In genomic region chr5:136215211-136215610, GRCm38 (mm10) we compare ENCODE assay signal across 14 mouse cellular contexts. TPM values are rescaled to one million over a fixed set of nuclear protein-coding genes. Genes with fewer than 3 reads are reported as not detected.
DNase-seq lines count a peak whose midpoint lies in the region; ATAC-seq and TF ChIP-seq lines count a peak whose summit lies in the region.
"Had no signal": no experiment of that assay in that cellular context is flagged by ENCODE, and none has a peak within 500 bp of the region (broad histone marks: within the 10 kb centered on the region; RNA-seq: fewer than 3 reads in every experiment).

No protein-coding gene starts in this region.

- H3K4me3 ChIP-seq in layer of hippocampus, adult 2 months: no peak overlapping the region
- H3K4me3 ChIP-seq: megakaryocyte, embryonic 14.5 days; neural tube, embryonic 12.5 days had no signal

- no peak for ATAC-seq in cerebellum, adult (ENCODE audit: insufficient number of reproducible peaks, low FRiP score, low TSS enrichment)
- ATAC-seq: inflammation-experienced regulatory T-cells, adult 6 months had no signal

- peak; percentile 59 for TF ChIP-seq CTCF in layer of hippocampus, adult 2 months (conservative IDR thresholded peaks at IDR 0.05)

- H3K27ac ChIP-seq in layer of hippocampus, adult 2 months: no peak overlapping the region
- H3K27ac ChIP-seq: neural tube, embryonic 12.5 days had no signal

- DNase-seq in layer of hippocampus, adult 2 months (ENCODE audit: low spot score in 2 of 2): no peak
- DNase-seq in layer of hippocampus, postnatal 25 days (ENCODE audit: extremely low spot score in 1 of 2, low spot score in 1 of 2): no peak
- peak; percentile 12 for DNase-seq in thymus, postnatal 0 days (ENCODE audit: low spot score)
- no peak for DNase-seq in thymus, postnatal 14 days
- peak; percentile 18 for DNase-seq in NIH3T3 (ENCODE audit: low read depth)
- peak; percentile 45 for DNase-seq in testis, postnatal 14 days (ENCODE audit: low spot score)
- DNase-seq in embryo, embryonic 9.5 days (ENCODE audit: extremely low spot score): no peak
- DNase-seq: cerebellum, adult 9-10 months; heart, adult 11 months; thymus, adult 2 months had no signal

RNA-seq across cellular contexts. Expression of gene Prkrip1, which starts 16.4 kb away (rescaled TPM):
- total RNA-seq in layer of hippocampus, adult 2 months (2021): 10 to 100 TPM; 31.8 to 35.6 TPM
- total RNA-seq in layer of hippocampus, postnatal 25 days (2021): 10 to 100 TPM; 32.8 to 42.6 TPM
- polyA plus RNA-seq in thymus, postnatal 0 days (2015; fragmentation: Nextera tagmentation; extraction: Ambion mirVana): 60.0 and 65.9 TPM in 2 replicates

RNA-seq across cellular contexts. Expression of gene Sh2b2, which starts 31.1 kb away (rescaled TPM):
- 1 to 10 TPM; 4.5 to 4.6 TPM for total RNA-seq in layer of hippocampus, adult 2 months (2021)
- 1 to 10 TPM; 5.7 to 6.4 TPM for total RNA-seq in layer of hippocampus, postnatal 25 days (2021)
- 2.6 and 2.7 TPM in 2 replicates for polyA plus RNA-seq in thymus, postnatal 0 days (2015; fragmentation: Nextera tagmentation; extraction: Ambion mirVana)

RNA-seq across cellular contexts. Expression of gene Orai2, which starts 44.7 kb away (rescaled TPM):
- total RNA-seq in layer of hippocampus, adult 2 months (2021): 100 to 1,000 TPM; 148 to 150 TPM
- total RNA-seq in layer of hippocampus, postnatal 25 days (2021): 100 to 1,000 TPM; 136 to 151 TPM
- 54.7 and 67.8 TPM in 2 replicates for polyA plus RNA-seq in thymus, postnatal 0 days (2015; fragmentation: Nextera tagmentation; extraction: Ambion mirVana)

Comparison
In these comparisons a context has a peak if more than half of its experiments do, and no peak if none do; other contexts are left out.
1. DNase-seq: peak in thymus, postnatal 0 days (single experiment), NIH3T3 (single experiment) and testis, postnatal 14 days (single experiment); none in layer of hippocampus, adult 2 months (0 of 2), layer of hippocampus, postnatal 25 days (0 of 2), thymus, postnatal 14 days (single experiment) and embryo, embryonic 9.5 days (single experiment).